In genomic region chr19:4480041-4480440, GRCm38 (mm10) we compare ENCODE assay signal across 24 mouse cellular contexts. TPM values are rescaled to one million over a fixed set of nuclear protein-coding genes. Genes with fewer than 3 reads are reported as not detected.
"Had no signal": no experiment of that assay in that cellular context is flagged by ENCODE, and none has a peak within 500 bp of the region (broad histone marks: within the 10 kb centered on the region; RNA-seq: fewer than 3 reads in every experiment).

No protein-coding gene starts in this region.

- H3K27ac ChIP-seq: kidney, embryonic 15.5 days; layer of hippocampus, adult 2 months; limb, embryonic 10.5 days; limb, embryonic 13.5 days; liver, embryonic 12.5 days; liver, embryonic 15.5 days; macrophage; midbrain, embryonic 12.5 days; midbrain, embryonic 15.5 days; neural tube, embryonic 12.5 days; neural tube, embryonic 15.5 days; stomach, embryonic 15.5 days had no signal

- H3K4me3 ChIP-seq: kidney, embryonic 15.5 days; layer of hippocampus, adult 2 months; limb, embryonic 10.5 days; limb, embryonic 13.5 days; liver, embryonic 12.5 days; liver, embryonic 15.5 days; midbrain, embryonic 12.5 days; midbrain, embryonic 15.5 days; neural tube, embryonic 12.5 days; neural tube, embryonic 15.5 days; stomach, embryonic 15.5 days had no signal

- H3K4me2 ChIP-seq: kidney, embryonic 15.5 days; limb, embryonic 13.5 days; liver, embryonic 12.5 days; liver, embryonic 15.5 days; midbrain, embryonic 12.5 days; midbrain, embryonic 15.5 days; neural tube, embryonic 12.5 days; neural tube, embryonic 15.5 days; stomach, embryonic 15.5 days had no signal

- H3K36me3 ChIP-seq: kidney, embryonic 15.5 days; limb, embryonic 10.5 days; limb, embryonic 13.5 days; liver, embryonic 12.5 days; liver, embryonic 15.5 days; midbrain, embryonic 12.5 days; midbrain, embryonic 15.5 days; neural tube, embryonic 12.5 days; neural tube, embryonic 15.5 days; stomach, embryonic 15.5 days had no signal

- H3K9me3 ChIP-seq: kidney, embryonic 15.5 days; limb, embryonic 10.5 days; limb, embryonic 13.5 days; liver, embryonic 12.5 days; liver, embryonic 15.5 days; midbrain, embryonic 12.5 days; midbrain, embryonic 15.5 days; neural tube, embryonic 12.5 days; neural tube, embryonic 15.5 days; stomach, embryonic 15.5 days had no signal

- DNase-seq: kidney, postnatal 10 days; kidney, postnatal 36 days; layer of hippocampus, adult 9-11 months; liver; lung, adult 18-20 months; right cerebral cortex, adult 18-20 months; right cerebral cortex, postnatal 14 days; right cerebral cortex, postnatal 4 days; spleen, adult 18-20 months; thymus, postnatal 25 days had no signal

- H3K9ac ChIP-seq: kidney, embryonic 15.5 days; limb, embryonic 13.5 days; liver, embryonic 12.5 days; liver, embryonic 15.5 days; midbrain, embryonic 12.5 days; midbrain, embryonic 15.5 days; neural tube, embryonic 12.5 days; neural tube, embryonic 15.5 days; stomach, embryonic 15.5 days had no signal

- ATAC-seq: liver, embryonic 12.5 days; midbrain, embryonic 15.5 days had no signal

RNA-seq across cellular contexts. Expression of gene Syt12, which starts 2.8 kb away (rescaled TPM):
- polyA plus RNA-seq: macrophage had no signal

RNA-seq across cellular contexts. Expression of gene 2010003K11Rik, which starts 18.3 kb away (rescaled TPM):
- polyA plus RNA-seq: kidney, embryonic 15.5 days; limb, embryonic 10.5 days; limb, embryonic 13.5 days; liver, embryonic 12.5 days; lung, embryonic 16.5 days; macrophage; midbrain, embryonic 12.5 days; midbrain, embryonic 15.5 days; neural tube, embryonic 12.5 days; thymus, postnatal 0 days had no signal
